Mouse (Mus musculus) thymus, postnatal 10 days (tissue): ENCODE data around the gene Pheta1.
A peak's percentile ranks its signal among the peaks of the same experiment; 100 is the strongest.

Experiments
- DNase-seq, 2 experiments: peaks; one replicate each; pipeline ENCODE4 v3.0.0; 2021; ENCODE audit warnings: low spot score in 2 of 2

Pheta1 gene

DNA sequence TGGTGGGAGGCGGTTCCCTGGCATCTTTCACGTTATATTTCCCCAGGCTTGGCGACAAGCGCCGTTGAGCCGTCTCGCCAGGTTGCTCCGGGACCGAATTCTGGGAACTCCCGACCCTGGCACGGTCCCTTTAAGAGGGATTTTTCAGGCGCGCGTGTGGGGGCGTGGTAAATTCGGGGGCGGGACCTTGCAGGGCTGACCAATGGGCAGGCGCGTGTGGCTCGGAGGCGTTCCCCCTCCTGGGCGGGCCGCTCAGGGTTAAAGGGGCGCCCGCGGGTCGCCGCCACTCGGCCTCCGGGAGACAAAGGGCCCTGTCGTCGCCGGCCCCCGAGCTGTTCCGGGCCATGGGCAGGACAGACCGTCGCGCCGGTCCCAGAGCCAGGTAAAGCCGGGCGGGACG lies at the start of gene Pheta1:
Pheta1 (plus strand) TSS at position 242 of the 400 bp plus-strand sequence.
- DNase-seq: peak; percentile 84 to 92

DNA sequence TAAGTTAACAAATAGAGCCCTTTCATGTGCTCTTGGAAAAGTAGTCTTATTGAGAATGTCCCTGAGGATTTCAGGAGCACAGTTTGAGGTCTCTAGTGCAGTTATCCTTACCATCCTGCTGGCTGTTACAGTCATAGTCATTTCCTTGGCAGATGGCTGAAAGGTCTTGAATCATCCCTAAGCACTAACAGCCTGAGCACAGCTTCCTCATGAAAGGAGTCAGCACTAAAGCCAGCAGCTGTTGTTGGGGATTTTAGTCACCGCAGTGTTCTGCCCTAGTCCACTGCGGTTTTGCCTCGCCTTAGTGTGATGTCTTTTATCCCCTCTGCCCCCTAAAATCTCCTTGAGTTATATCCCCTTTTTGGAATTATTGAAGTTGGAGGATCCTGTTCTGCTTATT lies 41.6 kb upstream of the Pheta1 start:
- no peak for DNase-seq

DNA sequence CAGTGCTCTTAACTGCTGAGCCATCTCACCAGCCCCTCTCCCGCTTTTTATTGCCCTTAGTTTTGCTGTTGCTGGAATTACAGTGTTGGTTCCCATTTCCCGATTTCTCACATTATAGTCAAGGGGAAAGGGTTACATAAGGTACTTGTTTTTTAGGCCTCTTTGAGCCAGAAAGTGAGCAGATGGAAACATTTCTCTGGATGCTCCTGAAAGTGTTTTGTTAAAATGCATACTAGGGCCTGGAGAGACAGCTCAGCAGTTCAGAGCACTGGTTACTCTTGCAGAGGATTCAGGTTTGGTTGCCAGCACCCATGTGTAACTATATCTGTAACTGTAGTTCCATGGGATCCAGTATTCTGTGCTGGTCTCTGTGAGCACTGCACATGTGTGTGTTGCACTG lies 40.6 kb upstream of the Pheta1 start:
- no peak for DNase-seq

DNA sequence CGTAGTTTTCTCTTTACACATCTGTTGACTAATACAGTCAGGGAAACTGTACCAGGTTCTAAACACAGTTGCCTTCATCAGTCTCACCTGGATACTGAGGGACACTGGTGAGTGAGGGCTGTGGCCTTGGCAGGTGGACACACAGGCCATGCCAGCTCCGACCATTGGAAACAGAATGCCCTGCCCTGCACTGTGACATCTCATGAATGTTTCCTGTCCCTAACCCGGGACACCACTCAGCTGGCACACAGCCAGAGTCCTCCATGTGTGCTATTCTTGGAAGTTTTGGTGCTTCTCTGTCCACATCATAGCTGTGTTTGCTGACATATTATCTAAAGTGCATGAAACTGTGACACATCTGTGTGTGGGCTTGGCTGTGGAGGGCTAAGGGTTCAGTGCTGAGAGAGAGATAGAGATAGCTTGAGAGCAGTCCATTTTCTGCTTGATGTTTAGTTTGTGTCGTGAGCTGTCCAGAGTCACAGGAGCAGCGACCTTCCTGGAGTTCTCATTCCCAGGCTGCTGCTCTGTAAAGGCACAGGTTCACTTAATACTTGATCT lies 39.0 kb upstream of the Pheta1 start:
- no peak for DNase-seq

DNA sequence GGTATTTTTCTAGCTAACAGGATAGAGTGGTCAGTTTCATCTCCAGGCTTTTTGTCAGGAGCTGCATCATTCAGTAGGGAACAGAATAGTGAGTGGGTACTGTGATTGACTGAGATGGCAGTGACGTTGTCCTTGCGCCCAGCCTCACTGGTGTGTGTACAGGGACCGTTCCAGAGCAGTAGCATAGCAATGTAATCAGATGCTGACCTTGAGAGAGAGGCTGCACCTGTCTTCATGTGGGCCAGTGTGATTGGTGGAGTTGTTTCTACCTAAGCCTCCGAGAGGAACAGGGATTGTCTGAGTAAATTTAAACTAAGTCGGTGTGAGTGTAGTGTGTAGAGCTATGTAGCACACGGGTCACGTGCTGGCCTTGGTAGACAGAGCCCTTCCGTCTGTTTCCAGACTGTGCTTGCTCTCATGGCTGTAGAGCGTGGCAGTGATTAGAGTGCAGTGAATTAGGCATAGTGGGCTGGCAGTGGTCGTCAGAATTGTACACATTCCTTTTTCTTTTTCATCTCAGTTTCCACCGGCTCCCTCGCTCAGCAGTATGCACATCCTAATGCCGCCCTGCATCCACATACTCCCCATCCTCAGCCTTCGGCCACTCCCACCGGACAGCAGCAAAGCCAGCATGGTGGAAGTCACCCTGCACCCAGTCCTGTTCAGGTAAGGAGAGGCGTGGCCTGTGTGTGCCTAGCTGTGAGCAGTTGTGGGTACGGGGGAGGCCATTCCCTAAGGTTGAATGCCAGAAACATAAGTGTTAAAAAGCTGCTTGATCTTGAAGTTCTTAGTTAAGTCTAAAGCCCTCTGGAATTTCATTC lies 38.2 kb upstream of the Pheta1 start:
- no peak for DNase-seq

DNA sequence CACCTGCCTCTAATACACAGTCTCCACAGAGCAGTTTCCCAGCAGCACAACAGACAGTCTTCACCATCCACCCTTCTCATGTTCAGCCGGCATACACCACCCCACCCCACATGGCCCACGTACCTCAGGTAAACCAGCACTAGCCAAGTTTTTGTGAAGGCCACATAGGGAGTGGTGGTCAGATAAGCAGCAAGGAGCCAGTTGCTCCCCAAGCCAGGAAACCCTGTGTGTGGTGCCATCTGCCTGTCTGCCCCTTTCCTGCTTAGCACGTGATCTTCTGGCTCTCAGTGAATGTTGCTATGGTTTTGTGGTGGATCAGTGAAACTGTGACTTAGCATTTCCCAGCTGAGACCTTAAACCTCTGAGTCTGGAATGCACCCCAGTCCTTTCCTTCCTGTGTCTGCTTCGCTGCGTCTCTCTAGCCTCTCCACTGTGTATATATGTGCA lies 37.3 kb upstream of the Pheta1 start:
- DNase-seq: no peak

DNA sequence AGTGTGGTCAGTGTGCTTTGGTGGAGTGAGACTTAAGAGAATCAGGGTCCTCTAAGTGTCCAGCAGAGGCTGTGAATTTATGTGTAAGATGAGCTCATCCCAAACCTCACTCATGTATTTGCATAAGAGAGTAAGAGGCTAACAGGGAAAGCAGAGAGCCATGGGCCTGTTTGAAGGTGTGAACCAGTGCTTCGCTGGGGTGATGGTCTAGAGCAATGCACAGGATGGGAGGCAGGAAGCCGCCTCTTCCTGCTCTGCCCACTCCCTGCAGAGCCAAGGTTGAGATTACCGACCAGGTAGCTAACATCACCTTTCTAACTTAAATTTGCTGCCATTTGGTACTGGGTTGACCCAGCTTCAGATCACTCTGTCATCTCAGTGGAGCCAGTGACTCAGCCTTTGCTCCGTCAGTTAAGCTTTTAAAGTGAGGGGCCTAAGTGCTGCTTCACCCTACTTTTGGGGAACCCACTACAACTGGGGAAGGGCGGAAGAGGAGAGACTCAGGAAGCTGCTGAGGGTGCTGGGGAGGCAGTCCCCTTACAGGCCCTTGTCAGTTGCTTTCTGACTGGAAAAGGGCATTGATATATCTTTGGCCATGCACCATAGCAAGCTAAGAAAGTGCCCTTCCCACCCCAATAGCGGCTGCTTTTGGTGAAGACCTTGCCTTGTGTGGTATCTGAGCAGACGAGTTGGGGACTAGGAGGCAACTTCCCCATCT lies 36.1 kb upstream of the Pheta1 start:
- DNase-seq: no peak

DNA sequence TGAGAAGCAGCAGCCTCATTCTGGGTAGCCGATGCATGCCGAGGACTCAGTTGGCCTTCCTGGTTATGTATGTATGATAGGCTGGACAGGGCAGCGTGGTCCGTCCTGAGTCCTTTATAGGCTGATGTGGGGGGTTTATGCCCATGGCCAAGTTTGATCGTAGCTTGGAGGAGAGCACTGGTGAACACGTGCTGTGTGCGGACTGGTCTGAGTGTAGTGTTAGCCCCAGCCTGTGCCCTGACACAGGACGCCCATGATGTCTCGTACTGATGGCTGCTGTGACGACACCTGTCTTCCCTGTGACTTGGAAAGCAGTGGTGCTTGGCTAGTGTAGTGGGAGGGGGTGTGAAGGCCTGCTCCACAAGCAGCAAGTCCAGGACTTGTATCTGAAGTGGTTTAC lies 35.0 kb upstream of the Pheta1 start:
- DNase-seq: no peak

DNA sequence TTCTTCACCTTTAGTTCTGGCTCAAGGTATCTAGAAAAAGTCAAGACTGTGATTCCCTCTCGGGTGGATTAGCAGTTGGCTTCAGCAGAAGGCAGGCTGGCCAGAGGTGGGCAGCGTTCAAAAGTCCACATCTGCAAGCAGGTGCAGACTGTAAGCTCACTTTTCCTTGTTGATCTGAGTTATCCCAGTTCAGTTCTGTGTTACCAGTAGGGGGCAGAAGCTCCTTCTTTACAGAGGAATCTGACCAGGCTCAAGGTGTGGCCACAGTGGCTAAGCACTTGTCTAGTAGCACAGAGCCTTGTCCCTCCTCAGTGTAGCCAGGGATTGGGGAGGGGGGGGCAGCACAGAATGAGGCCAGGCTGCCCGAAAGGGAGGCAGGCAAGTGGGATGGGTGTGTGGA lies 33.7 kb upstream of the Pheta1 start:
- DNase-seq: peak in 1 of 2 experiments; percentile 43

DNA sequence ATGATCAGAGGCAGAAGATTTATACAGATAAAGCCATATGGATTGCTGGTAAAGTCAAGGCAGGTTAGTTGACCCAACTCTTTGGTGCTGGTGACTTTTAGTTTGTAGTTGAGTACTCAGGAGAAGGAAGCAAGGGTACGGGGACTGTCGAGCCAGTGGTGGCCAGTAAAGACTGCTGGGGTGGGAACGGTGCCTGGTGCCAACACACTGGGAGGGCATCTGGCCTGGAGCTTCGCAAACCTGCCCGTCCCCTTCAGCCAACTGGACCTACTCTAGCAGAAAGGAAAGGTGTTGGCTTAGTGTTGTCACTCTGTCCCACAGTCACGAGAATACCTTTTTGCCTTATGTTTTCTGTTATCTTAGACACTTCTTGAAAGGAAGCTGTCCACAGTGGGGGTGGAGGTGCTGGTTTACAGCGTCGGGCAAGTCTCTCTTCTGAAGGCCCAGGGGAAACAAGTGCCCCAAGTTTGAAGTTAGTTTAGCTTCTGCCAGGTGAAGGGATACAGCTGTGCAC lies 32.9 kb upstream of the Pheta1 start:
- no peak for DNase-seq

DNA sequence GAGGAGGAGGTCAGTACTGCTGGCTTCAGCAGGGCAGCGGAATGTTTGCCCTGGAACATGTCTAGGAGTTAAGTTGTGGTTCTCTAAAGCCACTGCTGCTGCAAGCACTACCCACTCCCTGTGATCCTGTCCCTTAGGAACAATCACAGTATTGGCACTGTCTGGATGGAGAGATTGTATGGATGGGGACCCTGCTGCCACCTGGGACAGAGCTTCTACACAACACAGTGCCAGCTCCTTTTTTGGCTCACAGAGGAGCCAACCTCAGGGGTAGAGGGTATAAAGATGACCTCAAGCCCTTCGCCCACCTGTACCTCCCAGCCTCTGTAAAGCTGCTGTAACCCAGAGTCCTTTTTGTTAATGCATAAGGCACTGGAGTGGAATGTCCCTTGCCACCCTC lies 32.2 kb upstream of the Pheta1 start:
- no peak for DNase-seq

DNA sequence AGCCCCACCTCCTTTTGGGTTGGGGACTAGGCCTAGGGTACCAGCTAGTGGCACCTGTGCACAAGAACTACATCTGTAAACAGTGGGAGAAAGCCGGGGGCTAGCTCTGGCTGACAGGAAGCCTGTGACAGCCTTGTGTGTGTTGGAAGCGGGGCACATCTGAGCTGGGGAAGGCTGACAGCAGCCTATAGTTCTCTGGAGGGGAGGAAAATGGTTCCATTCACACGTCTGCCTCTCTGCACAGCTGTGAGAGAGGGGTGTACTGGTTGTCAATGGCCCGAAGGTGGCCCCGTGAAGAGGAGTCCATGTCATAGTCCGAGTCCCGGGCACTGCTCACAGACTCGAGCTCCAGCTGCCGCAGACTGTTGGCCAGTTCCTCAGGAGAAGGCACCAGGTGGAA lies 31.2 kb upstream of the Pheta1 start:
- no peak for DNase-seq

DNA sequence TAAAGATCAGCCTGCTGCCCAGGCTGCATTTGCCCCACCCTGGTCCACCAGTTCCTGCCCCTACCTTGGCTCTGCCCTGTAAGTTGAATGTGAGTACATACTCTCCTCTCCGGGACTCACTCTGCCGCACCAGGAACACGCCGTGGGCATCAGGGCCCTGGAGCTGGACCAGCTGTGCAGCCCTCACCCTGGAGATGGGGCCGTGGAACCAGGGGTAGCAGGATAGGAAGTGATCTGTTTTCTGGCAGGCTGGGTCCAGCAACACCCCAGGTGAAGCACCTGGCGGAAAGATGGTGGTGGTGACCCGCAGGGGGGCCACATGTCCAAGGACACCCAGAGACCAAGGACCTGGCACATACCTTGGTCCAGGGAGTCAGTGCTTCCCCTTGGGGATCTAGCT lies 30.4 kb upstream of the Pheta1 start:
- no peak for DNase-seq

DNA sequence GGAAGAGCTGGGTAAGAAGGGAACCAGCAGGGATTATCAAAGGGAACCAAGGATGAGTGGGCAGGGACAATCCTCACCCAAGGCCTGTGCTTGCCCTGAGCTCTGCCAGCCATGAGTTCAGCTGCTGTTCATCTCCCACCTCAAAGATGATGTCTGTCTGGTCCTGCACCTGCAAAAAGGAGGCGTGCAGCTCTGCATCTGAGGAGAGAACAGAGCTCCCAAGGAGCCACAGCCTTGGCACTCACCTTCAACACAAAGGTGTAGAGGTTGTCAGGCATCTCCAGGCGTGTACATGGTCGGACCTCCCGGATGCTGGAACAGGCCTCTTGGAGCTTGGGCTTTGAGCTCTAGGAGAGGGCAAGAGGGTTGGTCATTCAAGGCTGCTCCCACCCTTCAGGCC lies 29.9 kb upstream of the Pheta1 start:
- DNase-seq: no peak

DNA sequence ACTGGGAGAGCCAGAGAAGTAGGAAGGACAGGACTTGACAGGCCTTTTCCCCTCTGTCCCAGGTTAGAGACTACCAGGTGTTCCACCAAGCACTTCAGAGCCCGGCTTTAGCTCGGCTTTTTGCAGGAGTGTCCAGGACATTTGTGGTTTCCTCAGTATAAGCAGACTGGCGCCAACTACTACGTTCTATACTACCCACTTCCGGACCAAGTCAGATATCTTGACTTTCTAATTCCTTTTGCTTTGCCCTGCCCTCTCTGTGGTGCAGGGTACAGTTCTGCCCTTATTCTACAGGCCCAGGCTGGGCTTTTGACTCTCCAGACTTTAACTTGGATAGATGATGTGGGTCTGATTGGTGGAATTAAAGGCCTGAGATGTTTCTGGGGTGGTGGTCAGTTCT lies 29.2 kb upstream of the Pheta1 start:
- DNase-seq: no peak

DNA sequence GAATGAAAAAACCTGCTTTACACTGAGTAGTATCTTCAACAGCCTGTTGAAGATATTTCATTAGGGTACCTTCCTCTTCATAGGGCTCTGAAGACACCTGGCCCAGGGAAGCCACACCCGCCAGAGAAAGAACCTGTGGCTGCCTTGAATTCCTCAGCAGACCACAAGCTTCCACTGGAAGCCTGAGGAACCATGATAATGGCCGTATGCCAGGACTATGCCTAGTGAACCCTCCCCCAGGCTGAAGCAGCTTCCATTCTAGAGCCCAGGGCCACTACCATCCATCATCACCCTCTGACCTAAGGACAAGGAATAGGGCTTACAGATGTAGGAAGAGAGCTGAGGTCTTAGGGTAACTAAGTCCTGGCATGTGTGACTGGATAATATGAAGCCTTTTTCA lies 28.6 kb upstream of the Pheta1 start:
- no peak for DNase-seq

DNA sequence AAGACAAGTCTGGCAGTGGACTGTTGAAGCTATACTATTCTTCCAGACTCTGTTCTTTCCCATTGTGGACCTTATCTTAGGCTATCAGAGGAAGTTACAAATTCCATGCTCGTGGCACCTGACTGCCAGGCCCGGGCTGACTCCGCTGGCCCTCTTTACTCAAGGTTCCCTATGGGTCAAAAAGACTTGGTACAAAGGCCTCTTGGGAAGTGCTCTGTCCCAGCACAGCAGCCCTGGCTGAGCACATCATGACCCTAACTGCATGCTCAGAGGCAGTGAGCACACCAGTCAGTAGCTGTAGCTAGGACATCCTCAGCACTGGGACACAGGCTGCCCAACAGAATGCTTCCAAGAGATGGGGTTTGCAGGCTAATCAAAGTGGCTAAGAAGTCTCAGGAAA lies 28.1 kb upstream of the Pheta1 start:
- DNase-seq: no peak

DNA sequence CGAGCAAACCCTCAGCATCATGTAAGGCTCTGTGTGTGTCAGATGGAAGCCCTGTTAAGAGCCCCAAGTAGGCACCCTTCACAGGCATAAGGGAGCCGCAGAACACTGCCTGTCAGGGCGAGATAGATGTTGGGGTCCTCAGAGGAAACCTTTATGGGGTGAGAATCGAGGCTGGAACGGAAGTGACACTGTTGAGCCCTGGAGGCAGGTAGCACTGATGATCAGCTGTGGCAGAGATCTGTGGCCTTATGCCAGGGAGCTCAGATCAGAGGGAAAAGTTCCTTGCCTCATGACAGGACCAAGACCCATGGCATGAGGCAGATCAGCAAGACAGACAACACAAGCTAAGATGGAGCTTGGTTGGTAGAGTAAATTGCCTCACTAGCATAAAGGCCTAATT lies 27.7 kb upstream of the Pheta1 start:
- DNase-seq: no peak

DNA sequence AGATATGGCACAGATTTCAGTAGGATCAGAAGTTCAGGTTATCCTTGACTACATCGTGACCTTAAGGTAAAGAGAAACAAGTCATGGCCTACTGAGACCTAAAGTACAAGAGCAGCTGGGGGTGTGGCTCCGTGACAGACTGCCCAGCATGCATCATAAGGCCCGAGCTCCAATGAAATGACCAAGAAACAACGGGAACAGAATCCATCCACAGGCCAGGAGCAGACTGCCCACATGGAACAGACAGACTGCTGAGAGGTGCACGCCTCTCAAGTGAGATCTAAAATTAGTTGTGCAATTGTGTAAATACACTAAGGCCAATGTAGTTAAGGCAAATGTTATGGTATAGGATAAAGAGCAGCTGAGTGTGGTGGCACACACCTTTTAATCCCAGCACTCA lies 27.2 kb upstream of the Pheta1 start:
- no peak for DNase-seq

DNA sequence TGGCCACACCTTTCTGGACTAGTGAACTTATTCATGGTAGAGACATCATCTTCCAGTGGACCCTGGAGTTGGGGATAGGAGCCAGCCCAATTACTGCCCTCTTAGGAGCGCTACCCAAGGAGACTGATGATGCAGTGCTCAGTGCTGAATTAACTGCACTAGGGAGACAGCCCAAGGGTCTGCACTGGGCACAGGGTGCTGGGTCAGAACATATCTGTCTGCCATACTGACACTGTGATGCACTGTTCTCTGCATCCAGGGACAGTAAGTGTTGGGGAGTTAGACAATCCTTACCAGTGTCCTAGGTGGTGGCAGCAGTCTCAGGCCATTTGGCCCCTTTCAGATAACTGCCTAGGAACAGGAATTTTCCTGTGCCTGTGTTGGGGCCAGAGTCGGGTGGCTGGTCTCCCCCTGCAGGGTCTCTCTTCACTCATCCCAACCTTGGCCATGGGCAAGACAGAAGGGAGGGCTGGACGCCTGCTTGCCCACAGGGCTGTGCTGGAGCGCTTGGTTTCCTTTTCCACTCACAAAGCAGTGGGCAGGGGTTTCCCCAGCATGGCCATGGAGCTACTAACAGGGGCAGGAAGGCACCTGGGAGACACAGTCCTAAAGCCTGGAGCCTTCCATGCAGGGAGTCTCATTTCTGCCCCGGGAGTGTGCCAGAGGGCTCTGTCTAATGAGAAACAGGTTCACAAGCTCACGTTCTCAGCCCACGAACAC lies 25.8 kb upstream of the Pheta1 start:
- no peak for DNase-seq

DNA sequence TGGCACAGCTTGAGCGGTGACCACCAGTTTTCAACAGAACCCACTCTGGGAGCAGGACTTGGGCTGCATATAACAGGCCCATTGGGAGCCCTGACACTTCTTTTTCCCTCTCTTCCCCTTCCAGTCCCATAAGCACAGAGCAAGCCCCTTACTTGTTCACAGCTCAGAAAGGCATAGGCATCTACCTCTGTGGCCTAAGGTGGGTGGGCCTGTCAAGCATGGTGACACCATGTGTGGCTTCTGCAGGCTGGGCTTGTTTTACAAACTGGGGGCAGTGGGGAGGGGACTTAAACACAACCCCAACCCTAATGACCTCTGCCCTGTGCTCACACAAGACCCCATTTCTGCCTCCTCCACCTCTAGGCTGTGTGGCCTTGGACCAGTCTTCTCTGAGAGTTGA lies 25.1 kb upstream of the Pheta1 start:
- no peak for DNase-seq

DNA sequence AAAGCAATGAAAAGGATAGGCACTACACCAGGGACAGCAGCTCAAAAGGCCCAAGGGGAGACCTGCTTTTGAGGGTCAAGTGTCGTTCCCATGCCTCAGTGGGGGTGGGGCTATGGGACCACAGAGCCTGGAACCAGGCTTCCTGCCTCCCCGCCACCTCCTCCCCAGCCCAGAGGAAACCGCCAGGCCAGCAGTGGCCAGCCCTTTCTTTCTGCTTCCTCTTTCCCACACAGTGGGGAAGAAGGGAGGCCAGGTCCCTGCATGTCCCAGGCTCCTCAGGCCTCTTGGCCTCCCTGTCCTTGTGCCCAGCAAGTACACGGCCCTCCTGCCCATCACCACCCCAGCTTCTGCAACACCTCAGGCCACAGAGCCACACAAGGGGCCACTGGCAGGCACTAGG lies 24.7 kb upstream of the Pheta1 start:
- DNase-seq: no peak
